Mouse (Mus musculus): ENCODE data around the gene C1qtnf4. TPM values are rescaled to one million over a fixed set of nuclear protein-coding genes. Genes with fewer than 3 reads are reported as not detected.

The C1qtnf4 gene
- polyA plus RNA-seq (2015; fragmentation: Nextera tagmentation; extraction: Ambion mirVana), result 18.1 and 27.3 TPM in 2 replicates

GRCm38 (mm10) chr2:90885218-90886041 is at the start of gene C1qtnf4:
TSS of gene C1qtnf4 (plus strand) at chr2:90885860.
- Histone ChIP-seq H3K9me3 (no peaks in the 10 kb centered on the region), H3K4me3 (replicated peaks) (peak within 1 kb of the TSS; percentile 73), H3K4me2 (replicated peaks) (peak within 1 kb of the TSS; percentile 86), H3K4me1 (replicated peaks) (peaks cover 51% of the 10 kb centered on the region), H3K27me3 (peaks cover 54% of the 10 kb centered on the region), H3K27ac (peak within 1 kb of the TSS; percentile 90), H3K36me3 (peaks cover 5% of the 10 kb centered on the region), H3K9ac (replicated peaks) (peak within 1 kb of the TSS; percentile 87)
- ATAC-seq, result peak; percentile 85
- WGBS, result under 1% methylated on average over 44 of the region's 45 CpGs

GRCm38 (mm10) chr2:90838621-90839020 is 47.0 kb upstream of the C1qtnf4 start:
- no peaks in the 10 kb centered on the region for H3K4me1 ChIP-seq (replicated peaks)
- no peaks in the 10 kb centered on the region for H3K36me3 ChIP-seq
- H3K9ac ChIP-seq (replicated peaks), result no peak overlapping the region
- H3K27me3 ChIP-seq, result no peaks in the 10 kb centered on the region
- H3K27ac ChIP-seq, result no peak overlapping the region
- H3K9me3 ChIP-seq, result no peaks in the 10 kb centered on the region
- 85% methylated on average over 2 of the region's 2 CpGs for WGBS
- no peak overlapping the region for H3K4me3 ChIP-seq (replicated peaks)
- H3K4me2 ChIP-seq (replicated peaks), result no peak overlapping the region
- no peak for ATAC-seq

- no peak overlapping the region for H3K27ac ChIP-seq
- H3K36me3 ChIP-seq, result no peaks in the 10 kb centered on the region
- H3K9me3 ChIP-seq, result no peaks in the 10 kb centered on the region
- no peaks in the 10 kb centered on the region for H3K27me3 ChIP-seq
- no peak for ATAC-seq
- H3K9ac ChIP-seq (replicated peaks), result no peak overlapping the region
- H3K4me1 ChIP-seq (replicated peaks), result peaks cover 12% of the 10 kb centered on the region
- no peak overlapping the region for H3K4me3 ChIP-seq (replicated peaks)
- 68% methylated on average over 1 of the region's 1 CpGs for WGBS
- H3K4me2 ChIP-seq (replicated peaks), result no peak overlapping the region
Observed at GRCm38 (mm10) chr2:90843666-90844065, 42.0 kb upstream of the C1qtnf4 start.

- H3K27ac ChIP-seq, result no peak overlapping the region
- H3K4me1 ChIP-seq (replicated peaks), result peaks cover 18% of the 10 kb centered on the region
- no peak overlapping the region for H3K9ac ChIP-seq (replicated peaks)
- H3K4me3 ChIP-seq (replicated peaks), result no peak overlapping the region
- no peaks in the 10 kb centered on the region for H3K9me3 ChIP-seq
- no peak for ATAC-seq
- no peak overlapping the region for H3K4me2 ChIP-seq (replicated peaks)
- H3K36me3 ChIP-seq, result 0 out of 2 replicates have a peak, but pooled peaks cover under 1% of the 10 kb centered on the region
- WGBS, result 79% methylated on average over 5 of the region's 5 CpGs
- H3K27me3 ChIP-seq, result no peaks in the 10 kb centered on the region
Observed at GRCm38 (mm10) chr2:90844262-90844661, 41.4 kb upstream of the C1qtnf4 start.

- no peaks in the 10 kb centered on the region for H3K9me3 ChIP-seq
- ATAC-seq, result no peak
- WGBS, result 83% methylated on average over 5 of the region's 5 CpGs
Observed at GRCm38 (mm10) chr2:90845234-90845633, 40.4 kb upstream of the C1qtnf4 start.

GRCm38 (mm10) chr2:90846171-90846570 is 39.5 kb upstream of the C1qtnf4 start:
- H3K4me3 ChIP-seq (replicated peaks), result peak overlapping the region; percentile 91
- H3K27ac ChIP-seq, result peak overlapping the region; percentile 81
- H3K36me3 ChIP-seq, result peaks cover 17% of the 10 kb centered on the region
- peak overlapping the region; percentile 68 for H3K4me2 ChIP-seq (replicated peaks)
- no peaks in the 10 kb centered on the region for H3K27me3 ChIP-seq
- no peaks in the 10 kb centered on the region for H3K9me3 ChIP-seq
- H3K9ac ChIP-seq (replicated peaks), result peak overlapping the region; percentile 63
- peaks cover 21% of the 10 kb centered on the region for H3K4me1 ChIP-seq (replicated peaks)
- ATAC-seq, result no peak
- 50% methylated on average over 6 of the region's 6 CpGs for WGBS

More at GRCm38 (mm10) chr2:90845234-90845633, 40.4 kb upstream of the C1qtnf4 start:
- Histone ChIP-seq H3K4me3 (replicated peaks) (no peak overlapping the region), H3K27ac (no peak overlapping the region), H3K27me3 (no peaks in the 10 kb centered on the region), H3K9ac (replicated peaks) (no peak overlapping the region), H3K4me1 (replicated peaks) (peaks cover 21% of the 10 kb centered on the region), H3K4me2 (replicated peaks) (no peak overlapping the region), H3K36me3 (peaks cover 8% of the 10 kb centered on the region)

GRCm38 (mm10) chr2:90846597-90846954 is 39.1 kb upstream of the C1qtnf4 start:
- H3K27ac ChIP-seq, result peak overlapping the region; percentile 81
- H3K4me3 ChIP-seq (replicated peaks), result peak overlapping the region; percentile 91
- H3K36me3 ChIP-seq, result peaks cover 21% of the 10 kb centered on the region
- H3K4me1 ChIP-seq (replicated peaks), result peaks cover 21% of the 10 kb centered on the region
- peak overlapping the region; percentile 63 for H3K9ac ChIP-seq (replicated peaks)
- ATAC-seq, result peak; percentile 66
- no peaks in the 10 kb centered on the region for H3K9me3 ChIP-seq
- 2% methylated on average over 8 of the region's 8 CpGs for WGBS
- H3K27me3 ChIP-seq, result no peaks in the 10 kb centered on the region
- peak overlapping the region; percentile 68 for H3K4me2 ChIP-seq (replicated peaks)

GRCm38 (mm10) chr2:90846955-90847680 is 38.5 kb upstream of the C1qtnf4 start, which contains the start of gene Mtch2:
TSS of gene Mtch2 (plus strand) at chr2:90847155.
- peaks cover 21% of the 10 kb centered on the region for H3K4me1 ChIP-seq (replicated peaks)
- ATAC-seq, result peak; percentile 97
- H3K36me3 ChIP-seq, result peaks cover 26% of the 10 kb centered on the region
- no peaks in the 10 kb centered on the region for H3K27me3 ChIP-seq
- peak within 1 kb of the TSS; percentile 91 for H3K4me3 ChIP-seq (replicated peaks)
- no peaks in the 10 kb centered on the region for H3K9me3 ChIP-seq
- peak within 1 kb of the TSS; percentile 68 for H3K4me2 ChIP-seq (replicated peaks)
- peak within 1 kb of the TSS; percentile 93 for H3K9ac ChIP-seq (replicated peaks)
- under 1% methylated on average over 60 of the region's 67 CpGs for WGBS
- H3K27ac ChIP-seq, result peak within 1 kb of the TSS; percentile 93

- H3K27me3 ChIP-seq, result no peaks in the 10 kb centered on the region
Observed at GRCm38 (mm10) chr2:90847681-90848050, 38.0 kb upstream of the C1qtnf4 start.

GRCm38 (mm10) chr2:90848331-90848730 is 37.3 kb upstream of the C1qtnf4 start:
- Histone ChIP-seq H3K27ac (0 out of 2 replicates have a peak overlapping the region, but pooled peaks have one; percentile 93), H3K4me1 (replicated peaks) (peaks cover 21% of the 10 kb centered on the region), H3K9me3 (no peaks in the 10 kb centered on the region), H3K4me2 (replicated peaks) (peak overlapping the region; percentile 68), H3K27me3 (no peaks in the 10 kb centered on the region), H3K36me3 (peaks cover 37% of the 10 kb centered on the region), H3K4me3 (replicated peaks) (peak overlapping the region; percentile 91), H3K9ac (replicated peaks) (peak overlapping the region; percentile 93)
- WGBS, result 87% methylated on average over 5 of the region's 5 CpGs
- no peak for ATAC-seq

More at GRCm38 (mm10) chr2:90847681-90848050, 38.0 kb upstream of the C1qtnf4 start:
- Histone ChIP-seq H3K27ac (peak overlapping the region; percentile 93), H3K9ac (replicated peaks) (peak overlapping the region; percentile 93), H3K4me1 (replicated peaks) (peaks cover 21% of the 10 kb centered on the region), H3K4me2 (replicated peaks) (peak overlapping the region; percentile 68), H3K9me3 (no peaks in the 10 kb centered on the region), H3K4me3 (replicated peaks) (peak overlapping the region; percentile 91), H3K36me3 (peaks cover 31% of the 10 kb centered on the region)
- 0% methylated on average over 13 of the region's 13 CpGs for WGBS
- no peak for ATAC-seq

- Histone ChIP-seq H3K9me3 (no peaks in the 10 kb centered on the region), H3K4me3 (replicated peaks) (no peak overlapping the region), H3K36me3 (peaks cover 55% of the 10 kb centered on the region), H3K27ac (no peak overlapping the region), H3K4me2 (replicated peaks) (no peak overlapping the region), H3K4me1 (replicated peaks) (peaks cover 21% of the 10 kb centered on the region), H3K27me3 (no peaks in the 10 kb centered on the region), H3K9ac (replicated peaks) (no peak overlapping the region)
- no peak for ATAC-seq
- 93% methylated on average over 1 of the region's 1 CpGs for WGBS
Observed at GRCm38 (mm10) chr2:90850401-90850800, 35.3 kb upstream of the C1qtnf4 start.

GRCm38 (mm10) chr2:90861486-90861885 is 24.2 kb upstream of the C1qtnf4 start:
- 95% methylated on average over 2 of the region's 2 CpGs for WGBS
- Histone ChIP-seq H3K9ac (replicated peaks) (no peak overlapping the region), H3K36me3 (peaks cover 84% of the 10 kb centered on the region), H3K27ac (no peak overlapping the region), H3K9me3 (no peaks in the 10 kb centered on the region), H3K4me1 (replicated peaks) (no peaks in the 10 kb centered on the region), H3K4me2 (replicated peaks) (no peak overlapping the region), H3K27me3 (no peaks in the 10 kb centered on the region), H3K4me3 (replicated peaks) (no peak overlapping the region)
- no peak for ATAC-seq

All from midbrain, embryonic 13.5 days (tissue).